Mouse (Mus musculus) monocyte, adult 2 months (primary cell): ENCODE measurements at regions not wholly inside any gene's neighbourhood (a gene's known extent, or its start where the extent isn't known, plus 50 kb on each side); places are given as distances from the start of the nearest gene placed in this dataset.
A peak's percentile ranks its signal among the peaks of the same experiment; 100 is the strongest.

Experiments
- DNase-seq, 2 experiments: peaks; one replicate each; pipeline ENCODE4 v3.0.0; 2022; ENCODE audit warnings: low spot score in 2 of 2, low read depth in 1 of 2

DNA sequence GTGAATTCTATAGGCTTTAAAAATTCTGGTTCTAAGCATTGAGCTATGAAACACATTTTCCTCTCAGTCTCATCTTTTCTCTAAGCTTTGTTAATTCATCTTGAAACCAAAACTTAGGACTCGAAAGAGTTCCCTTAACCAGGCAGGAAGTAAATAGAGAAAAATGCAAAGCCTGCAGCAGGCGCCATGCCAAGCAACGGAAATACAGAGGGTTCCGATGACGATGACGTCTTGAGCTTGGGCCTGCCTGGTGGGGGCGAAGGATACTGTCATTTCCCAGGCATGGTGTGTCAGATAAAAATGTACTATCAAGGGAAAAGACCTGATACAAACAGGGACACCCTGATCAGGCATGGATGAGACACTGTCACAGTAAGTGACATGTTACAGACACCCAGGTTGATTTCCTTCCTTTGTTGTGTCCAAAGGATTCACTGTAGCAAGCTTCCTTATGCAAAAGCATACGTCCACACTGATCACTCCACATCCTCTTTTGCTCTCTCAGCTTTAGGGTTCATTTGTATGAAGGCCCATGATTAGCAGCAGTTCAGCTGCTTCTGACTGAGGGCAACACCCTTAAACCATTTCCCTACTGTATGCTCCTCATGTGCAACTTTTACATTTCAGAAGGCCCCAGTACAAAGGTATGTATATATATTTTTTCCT is 135.0 kb downstream of the Cemip2 start:
- DNase-seq: peak in 1 of 2 experiments; percentile 14

DNA sequence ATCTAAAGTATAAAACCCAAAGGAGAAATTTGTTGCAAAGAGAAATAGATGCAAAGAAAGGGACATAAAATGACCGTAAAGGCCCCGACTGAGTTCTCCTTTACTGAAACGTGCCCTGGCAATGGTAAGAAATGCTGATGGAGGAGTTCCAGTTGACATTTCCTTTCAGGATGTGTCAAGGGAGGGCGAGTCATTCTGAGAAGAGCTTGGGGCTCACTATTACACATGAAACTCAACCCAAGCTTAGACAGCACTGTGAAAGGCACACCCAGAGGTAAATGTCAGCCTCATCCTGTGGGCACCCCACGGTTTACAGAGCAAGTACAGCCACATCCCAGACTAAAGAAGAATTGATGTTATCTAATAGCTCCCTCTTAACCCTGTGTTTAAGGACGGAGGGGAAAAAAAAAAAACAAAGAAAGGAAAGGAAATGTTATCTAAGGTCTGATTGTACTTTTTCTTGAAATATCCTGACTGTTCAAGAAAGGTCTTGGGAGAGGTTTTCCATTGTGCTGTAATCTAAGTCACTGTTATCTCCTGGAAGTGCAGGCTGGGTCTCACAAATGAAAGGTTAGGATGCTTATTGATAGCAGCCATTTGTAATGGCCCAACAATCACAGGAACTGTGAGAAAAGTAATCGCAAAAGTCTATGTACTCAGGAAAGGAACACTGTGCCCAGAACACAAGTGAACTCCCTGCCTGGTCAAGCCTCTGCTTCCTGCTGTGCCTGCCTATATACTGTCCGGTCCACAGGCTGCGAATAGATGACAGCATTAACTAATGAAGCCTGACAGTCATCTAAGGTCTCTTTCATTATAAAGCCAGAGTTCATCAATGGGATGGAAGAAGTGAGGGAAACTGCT is 135.8 kb downstream of the Cemip2 start:
- DNase-seq: no peak

GRCm38 (mm10) chr19:21914658-21915057 is 136.5 kb downstream of the Cemip2 start:
- no peak for DNase-seq

- no peak for DNase-seq
Observed at GRCm38 (mm10) chr19:21918113-21918512, 140.0 kb downstream of the Cemip2 start.

DNA sequence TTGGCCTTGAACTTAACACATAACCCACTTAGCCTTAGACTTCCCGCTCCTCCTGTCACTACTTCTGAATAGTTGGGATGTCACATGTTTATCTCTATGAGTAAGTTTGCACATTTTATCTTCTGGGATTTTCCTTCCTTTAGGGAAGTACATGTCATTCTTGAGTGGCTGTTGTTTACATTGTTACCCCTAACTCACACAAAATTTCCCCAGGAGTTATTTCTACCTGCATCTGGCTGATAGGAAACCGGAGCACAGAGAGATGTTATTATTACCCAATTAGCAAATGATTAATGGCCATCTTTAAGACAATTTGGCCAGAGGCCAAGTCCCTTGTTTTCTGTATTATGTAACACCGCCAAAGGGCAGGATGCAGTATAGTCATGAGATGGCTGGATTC is 140.9 kb downstream of the Cemip2 start:
- no peak for DNase-seq

DNA sequence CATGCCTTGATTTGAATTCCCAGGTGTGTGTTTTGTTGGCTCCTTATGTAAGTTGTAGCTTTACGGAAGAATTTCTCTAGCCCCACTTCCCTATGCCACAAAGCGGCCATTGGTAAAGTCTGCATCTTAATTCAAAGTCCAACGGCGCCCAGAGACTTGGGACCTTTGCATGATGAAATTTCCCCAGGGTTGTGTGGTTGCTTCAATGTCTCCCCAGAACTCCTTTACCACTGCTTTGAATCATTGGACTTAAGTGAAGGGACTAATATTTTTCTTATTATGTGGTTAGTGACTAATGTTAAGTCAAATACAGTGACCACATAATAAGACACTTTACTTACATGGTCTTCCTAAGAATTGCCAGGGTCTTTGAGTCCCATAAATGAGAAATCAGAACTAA is 162.0 kb downstream of the Cemip2 start:
- no peak for DNase-seq

DNA sequence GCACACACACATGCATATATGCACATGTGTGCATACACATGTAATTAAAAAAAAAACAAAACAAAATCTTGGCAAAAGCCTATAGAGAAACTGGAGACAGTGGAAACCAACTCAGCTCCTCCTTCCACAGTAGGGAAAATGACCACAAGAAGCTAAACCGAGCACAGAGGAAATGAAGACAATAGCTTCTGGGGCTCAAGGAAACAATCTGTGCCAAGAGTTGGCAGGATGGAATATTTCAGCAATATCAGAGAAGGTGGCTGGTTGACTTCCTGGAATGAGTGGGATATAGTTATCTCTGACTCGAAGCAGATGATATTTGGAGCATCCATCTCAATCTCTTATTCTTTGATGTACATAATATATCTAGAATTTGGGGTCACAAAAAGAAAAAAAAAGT is 163.6 kb downstream of the Cemip2 start:
- DNase-seq: no peak

GRCm38 (mm10) chr19:21942286-21942685 is 164.1 kb downstream of the Cemip2 start:
- DNase-seq: no peak

- DNase-seq: no peak
Observed at GRCm38 (mm10) chr19:21943407-21943806, 165.3 kb downstream of the Cemip2 start.

GRCm38 (mm10) chr19:21946262-21946922 is 168.2 kb downstream of the Cemip2 start:
- peak; percentile 7 to 18 for DNase-seq

- no peak for DNase-seq
Observed at GRCm38 (mm10) chr19:21948030-21948429, 169.9 kb downstream of the Cemip2 start.

DNA sequence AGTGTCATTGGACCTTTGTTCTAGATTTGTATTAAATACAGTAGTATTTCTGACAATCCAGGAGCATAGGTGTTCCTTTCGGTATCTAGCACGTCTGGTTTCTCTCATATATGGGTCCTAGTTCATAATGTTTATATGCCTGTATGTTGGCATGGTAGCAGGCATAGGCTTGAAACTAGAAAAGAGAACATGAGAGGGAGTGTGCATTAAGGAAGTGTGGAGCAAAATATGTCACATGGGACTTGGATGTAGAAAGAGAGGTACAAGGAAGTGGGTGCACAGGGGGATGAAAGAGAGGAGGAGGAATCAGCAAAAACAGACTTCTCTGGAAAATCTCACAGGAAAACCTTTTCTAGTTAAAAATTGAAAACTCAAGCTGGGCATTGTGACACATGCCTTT is 176.2 kb upstream of the Trpm3 start:
- DNase-seq: no peak

GRCm38 (mm10) chr19:21989857-21990256 is 149.0 kb upstream of the Trpm3 start:
- no peak for DNase-seq

DNA sequence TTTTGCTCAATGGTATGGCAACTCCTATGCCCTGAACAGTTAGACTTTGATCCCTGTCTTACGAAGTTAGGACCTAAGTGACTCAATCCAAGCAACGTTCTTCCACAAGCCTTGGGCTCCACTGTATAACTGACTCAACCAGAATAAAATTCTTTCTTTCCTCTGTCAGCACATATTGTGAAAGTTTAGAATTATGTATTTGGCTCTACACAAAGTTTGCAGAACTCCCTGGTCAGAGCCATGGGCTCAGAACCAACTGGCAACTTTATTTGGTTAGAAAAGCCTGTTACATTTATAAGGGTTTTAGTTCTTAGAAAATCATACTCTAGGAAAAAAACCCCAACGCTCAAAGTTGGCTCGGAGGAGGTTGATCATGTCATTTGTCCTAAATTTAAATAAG is 147.9 kb upstream of the Trpm3 start:
- DNase-seq: no peak

DNA sequence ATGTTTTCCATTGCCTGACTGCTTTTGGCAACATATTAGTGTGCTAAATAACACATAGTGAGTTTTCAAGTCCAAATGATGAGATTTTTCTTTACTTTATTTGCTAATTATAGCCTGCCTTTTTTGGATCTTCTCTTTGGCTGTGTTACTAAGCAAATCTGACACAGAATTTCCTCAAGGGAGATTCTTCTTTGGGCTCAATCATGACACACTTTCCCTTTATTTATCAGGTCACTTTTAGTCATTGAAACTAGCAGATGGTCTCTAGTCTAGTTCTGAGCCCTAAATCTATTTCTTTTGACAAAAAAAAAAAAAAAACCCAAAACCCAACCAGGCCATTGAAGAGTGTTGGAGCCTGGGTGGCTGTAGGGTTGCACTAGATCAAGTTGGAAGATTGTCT is 147.4 kb upstream of the Trpm3 start:
- DNase-seq: no peak

DNA sequence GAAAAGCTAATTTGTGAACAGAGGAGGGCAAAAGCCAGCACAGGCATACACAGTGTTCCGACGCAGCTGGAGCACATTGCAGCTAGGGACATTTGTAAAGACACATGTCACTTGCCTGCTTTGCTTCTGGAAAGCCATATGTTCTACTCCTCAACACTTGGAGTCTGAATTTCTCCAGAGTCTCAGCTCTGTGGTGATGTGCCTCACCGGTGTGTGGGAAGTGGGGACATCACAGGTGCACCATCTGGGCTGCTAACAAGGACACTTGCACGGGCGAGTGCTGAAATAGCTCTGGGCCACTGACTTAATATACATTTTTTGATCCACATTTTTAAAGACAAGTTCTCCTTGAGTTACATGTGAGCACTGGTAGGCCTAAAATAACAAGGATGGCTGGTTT is 139.2 kb upstream of the Trpm3 start:
- DNase-seq: no peak

DNA sequence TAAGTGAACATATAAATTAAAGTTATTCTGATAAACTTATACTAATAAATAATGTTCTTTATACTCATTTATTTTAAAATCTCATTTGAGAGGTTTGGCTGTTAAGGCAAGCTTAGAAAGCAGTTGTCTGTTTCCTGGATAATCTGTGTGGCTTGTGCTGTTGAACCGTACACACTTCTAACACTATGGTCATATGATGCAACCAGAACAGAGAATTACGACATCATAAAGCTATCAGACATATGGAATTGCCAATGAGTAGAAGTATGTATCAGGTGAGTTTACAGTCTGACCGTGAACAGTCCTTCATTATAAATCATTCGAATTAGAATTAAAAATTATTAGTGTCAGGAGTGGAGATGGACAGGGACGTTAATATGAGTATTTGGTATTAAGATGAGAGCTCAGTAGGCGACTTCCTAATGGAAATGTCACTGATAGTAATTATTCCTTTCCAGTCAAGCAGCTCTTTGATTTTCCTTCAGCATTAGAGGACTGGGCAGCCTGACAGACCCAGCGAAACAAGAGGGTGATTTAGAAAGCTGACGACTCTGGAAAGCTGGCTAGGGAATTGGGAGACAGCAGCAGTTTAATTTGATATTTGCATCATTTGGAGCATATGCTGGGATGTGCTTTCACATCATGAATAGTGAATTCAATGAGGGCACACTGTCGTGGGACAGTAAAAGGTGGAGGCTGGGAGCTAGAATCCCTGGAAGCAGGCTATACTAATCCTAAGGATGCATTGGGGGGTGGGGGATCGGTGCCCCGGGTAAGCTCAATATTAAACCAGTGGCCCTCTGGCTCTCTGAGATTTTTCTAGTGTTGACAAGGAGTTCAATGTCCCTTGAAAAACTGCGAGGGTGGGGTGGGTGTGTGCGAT is 130.6 kb upstream of the Trpm3 start:
- no peak for DNase-seq

- DNase-seq: no peak
Observed at GRCm38 (mm10) chr19:22010239-22010638, 128.6 kb upstream of the Trpm3 start.

- no peak for DNase-seq
Observed at GRCm38 (mm10) chr19:22015854-22016610, 122.8 kb upstream of the Trpm3 start.

DNA sequence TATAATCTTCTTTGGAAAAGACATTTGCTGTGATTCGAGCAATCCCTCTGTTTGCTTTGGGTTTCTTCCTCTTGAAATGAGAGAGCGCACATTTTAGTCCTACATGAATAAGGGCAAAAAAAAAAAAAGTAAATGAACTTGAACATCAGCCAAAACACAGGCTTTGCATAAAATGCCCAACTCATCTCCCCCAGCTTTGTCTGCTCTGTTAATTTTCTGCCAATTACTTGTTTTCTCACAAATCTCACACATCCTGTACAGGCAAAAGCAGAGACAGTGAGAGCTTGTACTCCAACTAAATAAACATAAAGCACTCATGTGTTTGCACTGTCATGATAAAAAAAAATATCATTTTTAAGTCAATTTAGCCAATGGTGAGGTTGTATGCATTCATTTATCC is 121.4 kb upstream of the Trpm3 start:
- DNase-seq: no peak
